Mouse (Mus musculus): Measurements from ENCODE around the gene Akap8. TPM values are rescaled to one million over a fixed set of nuclear protein-coding genes. Genes with fewer than 3 reads are reported as not detected.

Gene Akap8
- polyA plus RNA-seq, 1 experiment from 2014 or later: 117 TPM

DNA sequence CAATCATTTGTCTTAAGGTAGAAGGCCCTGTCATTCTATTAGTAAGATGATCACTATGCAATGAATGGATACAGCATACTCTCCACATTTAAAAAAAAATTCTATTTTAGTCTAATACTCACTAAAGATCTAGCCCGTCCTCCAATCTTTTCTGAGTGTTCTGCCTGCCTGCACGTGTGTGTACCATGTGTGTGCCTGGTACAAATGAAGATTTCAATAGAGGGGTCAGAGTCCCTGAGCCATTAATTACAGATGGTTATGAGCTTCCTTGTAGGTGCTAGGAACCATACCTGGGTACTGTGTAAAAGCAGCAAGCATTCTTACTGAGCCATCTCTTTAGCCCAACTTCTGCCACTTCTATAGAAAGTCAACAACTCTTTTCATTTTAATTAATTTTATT lies 64.1 kb downstream of the Akap8 start:
- peaks cover 11% of the 10 kb centered on the region for H3K36me3 ChIP-seq
- H3K9ac ChIP-seq: no peak overlapping the region
- H3K4me3 ChIP-seq (replicated peaks): no peak overlapping the region
- no peak overlapping the region for H3K27ac ChIP-seq
- no peak for ATAC-seq (replicated peaks; ENCODE audit: low FRiP score)
- peaks cover 4% of the 10 kb centered on the region; the same call in 1 of the 2 replicates for H3K4me1 ChIP-seq
- no peaks in the 10 kb centered on the region for H3K9me3 ChIP-seq (replicated peaks)
- no peak overlapping the region for H3K4me2 ChIP-seq
- no peaks in the 10 kb centered on the region for H3K27me3 ChIP-seq
- 84% methylated on average over 2 of the region's 2 CpGs for WGBS

Other genes starting within 250 kb of the Akap8 start
- 11.9 and 14.9 TPM in 2 replicates for gene Notch3, start 154.4 kb downstream of the Akap8 start, polyA plus RNA-seq (2015; fragmentation: Nextera tagmentation; extraction: Ambion mirVana)
- gene Ephx3, start 131.7 kb downstream of the Akap8 start, polyA plus RNA-seq (2015; fragmentation: Nextera tagmentation; extraction: Ambion mirVana): 0.10 and 0.19 TPM in 2 replicates
- 100 and 101 TPM in 2 replicates for gene Brd4, start 36.5 kb downstream of the Akap8 start, polyA plus RNA-seq (2015; fragmentation: Nextera tagmentation; extraction: Ambion mirVana)
- gene Akap8l, start 29.4 kb upstream of the Akap8 start, polyA plus RNA-seq (2015; fragmentation: Nextera tagmentation; extraction: Ambion mirVana): 109 and 128 TPM in 2 replicates
- gene Wiz, start 68.2 kb upstream of the Akap8 start, polyA plus RNA-seq (2015; fragmentation: Nextera tagmentation; extraction: Ambion mirVana): 25.6 and 26.5 TPM in 2 replicates
- gene Rasal3, start 82.3 kb upstream of the Akap8 start, polyA plus RNA-seq (2015; fragmentation: Nextera tagmentation; extraction: Ambion mirVana): 0.33 and 0.95 TPM in 2 replicates
- not detected in 2 replicates for gene Pglyrp2, start 102.9 kb upstream of the Akap8 start, polyA plus RNA-seq (2015; fragmentation: Nextera tagmentation; extraction: Ambion mirVana)
- gene Cyp4f39, start 131.5 kb upstream of the Akap8 start, polyA plus RNA-seq (2015; fragmentation: Nextera tagmentation; extraction: Ambion mirVana): 0.55 and 0.66 TPM in 2 replicates
- gene Cyp4f17, start 184.8 kb upstream of the Akap8 start, polyA plus RNA-seq (2015; fragmentation: Nextera tagmentation; extraction: Ambion mirVana): 8.4 and 9.3 TPM in 2 replicates
- gene Cyp4f16, start 215.3 kb upstream of the Akap8 start, polyA plus RNA-seq (2015; fragmentation: Nextera tagmentation; extraction: Ambion mirVana): 20.9 and 21.7 TPM in 2 replicates

Data from kidney, embryonic 15.5 days (tissue).